Mouse (Mus musculus): ENCODE results near the gene Cab39. TPM values are rescaled to one million over a fixed set of nuclear protein-coding genes. Genes with fewer than 3 reads are reported as not detected.

Cab39 gene
- polyA plus RNA-seq, 1 experiment from 2014 or later = 28.9 TPM

DNA sequence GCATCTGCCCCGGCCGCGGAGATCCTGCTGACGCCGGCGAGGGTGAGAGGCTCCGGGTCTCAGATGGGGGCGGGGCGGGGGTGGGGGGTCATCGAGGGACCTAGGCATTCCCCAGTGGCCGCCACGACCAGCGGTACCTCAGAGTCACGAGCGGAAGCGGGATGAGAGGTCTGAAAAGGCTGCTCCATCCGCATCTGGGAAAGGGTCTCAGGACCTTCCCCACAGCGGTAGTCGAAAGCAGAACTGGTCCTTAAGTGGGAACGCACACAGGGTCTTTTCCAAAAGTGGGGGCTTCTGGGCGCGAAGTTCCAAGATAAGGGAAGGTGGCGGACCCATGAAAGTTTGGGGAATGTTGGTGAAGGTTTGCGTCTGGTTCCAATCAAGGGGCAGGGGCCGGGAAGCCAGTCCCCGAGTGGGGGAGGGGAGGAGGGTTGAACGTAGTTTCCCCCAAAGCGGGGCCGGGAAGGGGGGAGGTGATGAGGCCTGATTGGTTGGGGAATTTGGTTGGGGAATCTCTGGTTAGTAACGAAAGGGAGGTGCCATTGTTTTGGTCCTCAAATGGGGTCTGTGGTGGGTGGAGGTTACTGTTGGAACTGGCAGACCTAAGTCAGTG is 101.6 kb downstream of the Cab39 start:
- WGBS = 2% methylated on average over 30 of the region's 30 CpGs
- Histone ChIP-seq H3K4me3 (peak overlapping the region; percentile 73), H3K9me3 (no peaks in the 10 kb centered on the region), H3K27ac (peak overlapping the region; percentile 81), H3K9ac (peak overlapping the region; percentile 62), H3K36me3 (no peaks in the 10 kb centered on the region), H3K4me2 (peak overlapping the region; percentile 78), H3K27me3 (no peaks in the 10 kb centered on the region), H3K4me1 (peaks cover 49% of the 10 kb centered on the region)
- ATAC-seq (ENCODE audit: borderline replicate concordance, extremely low read depth, low FRiP score, low TSS enrichment) = peak; percentile 28

DNA sequence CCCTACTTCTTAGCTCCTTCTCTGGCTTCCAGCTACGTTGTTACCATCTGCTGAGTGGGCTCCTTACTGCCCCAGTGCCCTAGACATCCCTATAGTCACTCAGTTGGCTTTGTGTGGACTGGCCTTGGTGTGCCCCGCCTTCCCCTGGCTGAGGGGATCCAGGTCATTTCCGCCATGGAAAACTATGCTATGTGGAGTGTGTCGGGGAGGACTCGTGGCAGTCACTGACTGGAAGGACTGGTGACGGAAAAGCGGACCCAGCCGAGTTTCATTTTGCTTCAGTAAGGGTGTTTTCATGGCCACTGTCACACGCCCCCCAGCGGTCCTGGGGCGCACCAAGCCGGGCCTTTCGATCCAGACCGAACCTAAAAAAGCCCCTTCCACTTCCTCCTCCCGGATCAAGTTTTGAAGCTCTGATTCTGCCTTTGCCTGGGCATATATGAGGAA is 102.2 kb downstream of the Cab39 start:
- under 1% methylated on average over 15 of the region's 15 CpGs for WGBS
- H3K4me1 ChIP-seq = peaks cover 55% of the 10 kb centered on the region
- H3K9ac ChIP-seq = peak overlapping the region; percentile 62

DNA sequence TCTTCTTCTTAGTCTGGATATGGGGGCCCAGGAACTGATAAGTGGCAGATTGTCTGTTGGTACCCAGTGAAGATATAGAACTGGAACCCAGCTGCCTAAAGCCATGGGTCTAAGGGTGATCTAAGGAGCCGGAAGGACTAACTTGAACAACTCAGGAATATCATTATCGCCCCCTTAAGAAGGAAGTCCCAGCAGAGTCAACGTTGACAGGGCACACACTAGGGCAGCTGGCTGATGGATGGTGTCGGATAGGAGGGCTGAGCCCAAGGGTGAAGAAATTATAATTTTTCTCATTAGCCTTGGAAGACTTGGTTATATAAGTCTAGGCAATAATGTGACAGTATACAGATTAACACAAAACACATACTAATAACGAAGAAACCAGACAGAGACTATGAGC is 102.9 kb downstream of the Cab39 start:
- Histone ChIP-seq H3K27ac (0 out of 2 replicates have a peak overlapping the region, but pooled peaks have one; percentile 81), H3K4me1 (peaks cover 62% of the 10 kb centered on the region), H3K9me3 (no peaks in the 10 kb centered on the region), H3K36me3 (no peaks in the 10 kb centered on the region), H3K4me2 (peak overlapping the region; percentile 78), H3K4me3 (peak overlapping the region; percentile 73), H3K27me3 (no peaks in the 10 kb centered on the region), H3K9ac (peak overlapping the region; percentile 62; the same call in 1 of the 2 replicates)
- no peak for ATAC-seq (ENCODE audit: borderline replicate concordance, extremely low read depth, low FRiP score, low TSS enrichment)
- WGBS = 64% methylated on average over 5 of the region's 5 CpGs

More for the DNA sequence above, 102.2 kb downstream of the Cab39 start:
- Histone ChIP-seq H3K9me3 (no peaks in the 10 kb centered on the region), H3K36me3 (no peaks in the 10 kb centered on the region), H3K27ac (peak overlapping the region; percentile 81), H3K4me2 (peak overlapping the region; percentile 78), H3K27me3 (no peaks in the 10 kb centered on the region), H3K4me3 (peak overlapping the region; percentile 73)
- peak; percentile 72 for ATAC-seq (ENCODE audit: borderline replicate concordance, extremely low read depth, low FRiP score, low TSS enrichment)

DNA sequence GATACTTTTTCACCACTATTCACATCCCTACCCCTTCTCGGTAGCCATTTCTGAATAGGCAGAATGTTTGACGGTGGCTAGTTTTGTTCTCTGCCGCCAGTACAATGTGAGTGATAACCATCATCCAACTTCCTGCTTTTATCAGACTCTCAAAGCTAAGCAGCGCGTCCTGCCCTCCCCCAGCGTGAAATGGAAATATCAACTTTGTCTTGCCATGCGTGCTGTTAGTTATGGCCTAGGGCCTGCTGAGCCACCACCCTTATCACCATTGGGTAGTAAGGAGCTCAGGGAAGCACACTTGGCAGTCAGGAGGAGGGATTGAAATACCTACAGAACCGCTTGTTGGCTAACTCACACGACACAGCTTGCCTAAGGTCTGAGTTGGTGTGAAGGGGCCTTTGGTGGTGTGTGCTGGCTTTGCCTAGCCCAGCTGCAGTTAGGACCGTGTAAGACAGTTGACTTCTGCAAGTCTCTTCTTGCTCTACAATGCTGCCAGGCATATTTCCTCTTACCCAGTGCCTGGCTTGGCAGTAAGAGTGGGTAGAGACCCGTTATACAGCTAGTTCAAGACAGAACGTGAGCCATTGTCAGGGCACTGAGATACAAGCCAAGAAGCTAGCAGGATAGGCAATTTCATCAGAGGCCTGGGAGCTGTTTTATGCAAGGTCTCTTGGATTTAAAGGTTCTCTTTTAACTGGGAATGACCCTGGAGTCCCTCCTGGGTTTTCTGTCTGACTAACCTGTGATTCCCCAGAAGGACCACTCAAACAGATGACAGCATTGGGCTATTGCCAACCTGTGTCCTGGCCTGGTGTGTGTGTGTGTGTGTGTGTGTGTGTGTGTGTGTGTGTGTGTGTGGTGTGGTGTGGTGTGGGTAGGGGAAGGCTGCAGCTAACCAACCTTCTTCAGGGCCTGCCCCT is 103.8 kb downstream of the Cab39 start:
- no peak for ATAC-seq (ENCODE audit: borderline replicate concordance, extremely low read depth, low FRiP score, low TSS enrichment)
- Histone ChIP-seq H3K36me3 (no peaks in the 10 kb centered on the region), H3K4me3 (0 out of 2 replicates have a peak overlapping the region, but pooled peaks have one; percentile 73), H3K9me3 (no peaks in the 10 kb centered on the region), H3K4me2 (peak overlapping the region; percentile 78), H3K27me3 (no peaks in the 10 kb centered on the region), H3K4me1 (peaks cover 71% of the 10 kb centered on the region), H3K27ac (peak overlapping the region; percentile 40; the same call in 1 of the 2 replicates), H3K9ac (no peak overlapping the region; the same call in 1 of the 2 replicates)
- 36% methylated on average over 12 of the region's 12 CpGs for WGBS

DNA sequence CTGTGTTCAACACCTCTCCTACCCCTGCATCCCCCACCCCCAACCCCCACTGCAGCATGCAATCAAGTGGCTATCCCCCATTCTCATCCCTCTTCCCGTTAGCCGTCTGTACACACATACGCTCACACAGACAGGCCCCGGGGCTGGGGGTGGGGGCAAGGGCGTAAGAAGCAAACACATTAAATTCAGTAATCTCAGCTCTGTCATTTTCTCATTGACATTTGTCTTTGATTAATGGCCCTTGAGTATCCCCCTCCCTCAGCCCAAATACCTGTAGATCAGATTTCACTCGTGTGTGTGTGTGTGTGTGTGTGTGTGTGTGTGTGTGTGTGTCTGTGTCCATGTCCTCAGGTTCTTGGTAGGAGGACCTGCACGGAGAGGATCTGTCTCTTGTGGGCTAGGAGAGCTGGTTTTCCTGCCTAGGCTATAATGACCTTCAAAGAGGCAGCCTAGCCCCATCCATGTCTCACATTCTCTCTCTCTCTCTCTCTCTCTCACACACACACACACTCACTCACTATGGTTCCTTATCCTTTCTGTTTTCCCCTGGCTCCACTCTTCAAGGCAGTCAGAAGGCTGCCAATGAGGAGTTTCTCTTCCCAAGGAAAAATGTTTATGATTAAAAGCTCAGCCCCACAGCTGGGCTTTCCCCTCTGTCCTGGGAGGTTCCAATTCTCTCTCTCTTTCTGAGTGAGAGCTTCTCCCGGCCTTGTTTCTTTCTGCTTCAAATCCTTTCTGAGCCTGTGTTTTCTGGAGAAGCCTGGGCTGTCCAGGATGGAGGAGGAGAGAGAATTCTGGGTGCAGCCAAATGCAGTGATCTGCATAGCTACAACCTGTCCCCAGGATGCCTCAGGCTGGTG is 104.9 kb downstream of the Cab39 start:
- H3K4me3 ChIP-seq = no peak overlapping the region
- H3K4me1 ChIP-seq = peaks cover 80% of the 10 kb centered on the region
- peaks cover 4% of the 10 kb centered on the region; the same call in 1 of the 2 replicates for H3K36me3 ChIP-seq
- no peaks in the 10 kb centered on the region for H3K27me3 ChIP-seq
- no peak overlapping the region for H3K9ac ChIP-seq
- peak overlapping the region; percentile 52 for H3K27ac ChIP-seq
- no peaks in the 10 kb centered on the region for H3K9me3 ChIP-seq
- no peak overlapping the region for H3K4me2 ChIP-seq
- WGBS = 22% methylated on average over 8 of the region's 8 CpGs
- ATAC-seq (ENCODE audit: borderline replicate concordance, extremely low read depth, low FRiP score, low TSS enrichment) = no peak

DNA sequence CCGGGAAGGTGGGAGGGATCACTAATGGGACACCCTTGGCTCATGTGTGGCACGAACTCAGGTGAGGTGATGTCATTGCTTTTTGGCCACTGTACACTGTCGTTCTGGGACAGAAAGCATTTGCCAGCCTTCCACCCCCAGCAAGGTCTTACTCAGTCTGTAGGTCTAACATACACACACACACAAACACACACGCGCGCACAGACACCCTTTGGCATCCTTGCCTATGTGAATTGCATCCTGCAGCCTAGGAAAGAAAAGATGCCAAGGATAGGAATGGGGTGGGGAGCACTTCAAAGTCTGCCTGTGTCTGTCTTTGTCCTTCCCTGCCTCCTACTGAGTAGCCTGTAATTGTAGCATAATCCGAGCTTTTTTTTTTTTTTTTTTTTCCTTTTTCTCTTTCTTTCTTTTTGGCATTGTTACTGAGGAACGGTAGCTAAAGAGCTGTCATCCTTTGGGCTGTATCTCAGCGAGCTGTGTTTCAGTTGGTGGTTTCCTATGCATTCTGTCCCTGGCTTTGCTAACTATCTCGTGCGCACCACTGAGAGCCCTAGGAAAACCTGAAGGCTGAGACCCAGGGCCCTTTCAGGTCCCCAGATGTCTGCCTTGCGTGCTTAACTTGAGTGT is 105.6 kb downstream of the Cab39 start:
- ATAC-seq (ENCODE audit: borderline replicate concordance, extremely low read depth, low FRiP score, low TSS enrichment) = no peak
- H3K4me1 ChIP-seq = peaks cover 78% of the 10 kb centered on the region
- H3K9ac ChIP-seq = no peak overlapping the region
- H3K27me3 ChIP-seq = no peaks in the 10 kb centered on the region
- peak overlapping the region; percentile 52 for H3K27ac ChIP-seq
- H3K4me3 ChIP-seq = no peak overlapping the region
- WGBS = 50% methylated on average over 12 of the region's 12 CpGs
- H3K9me3 ChIP-seq = no peaks in the 10 kb centered on the region
- peaks cover 11% of the 10 kb centered on the region for H3K36me3 ChIP-seq
- no peak overlapping the region for H3K4me2 ChIP-seq

DNA sequence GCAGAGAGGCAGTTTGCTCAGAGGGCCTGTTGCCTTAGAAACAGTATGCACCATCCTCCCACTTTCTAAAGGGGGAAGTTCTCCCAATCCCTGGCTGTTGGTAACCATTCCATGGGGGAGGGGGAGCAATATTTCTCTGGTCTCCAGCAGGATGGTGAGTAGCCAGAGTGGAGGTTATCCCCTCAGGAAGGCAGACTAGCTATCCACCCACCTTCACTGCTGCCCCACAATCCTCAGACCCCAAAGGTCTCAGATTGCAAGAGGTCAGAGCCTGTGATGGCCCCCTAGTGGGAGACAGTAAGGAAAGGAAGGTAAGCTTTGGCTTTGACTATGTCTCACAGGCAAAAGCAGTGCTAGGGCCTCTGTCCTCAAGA is 106.1 kb downstream of the Cab39 start:
- no peak for ATAC-seq (ENCODE audit: borderline replicate concordance, extremely low read depth, low FRiP score, low TSS enrichment)
- H3K4me1 ChIP-seq = peaks cover 74% of the 10 kb centered on the region

DNA sequence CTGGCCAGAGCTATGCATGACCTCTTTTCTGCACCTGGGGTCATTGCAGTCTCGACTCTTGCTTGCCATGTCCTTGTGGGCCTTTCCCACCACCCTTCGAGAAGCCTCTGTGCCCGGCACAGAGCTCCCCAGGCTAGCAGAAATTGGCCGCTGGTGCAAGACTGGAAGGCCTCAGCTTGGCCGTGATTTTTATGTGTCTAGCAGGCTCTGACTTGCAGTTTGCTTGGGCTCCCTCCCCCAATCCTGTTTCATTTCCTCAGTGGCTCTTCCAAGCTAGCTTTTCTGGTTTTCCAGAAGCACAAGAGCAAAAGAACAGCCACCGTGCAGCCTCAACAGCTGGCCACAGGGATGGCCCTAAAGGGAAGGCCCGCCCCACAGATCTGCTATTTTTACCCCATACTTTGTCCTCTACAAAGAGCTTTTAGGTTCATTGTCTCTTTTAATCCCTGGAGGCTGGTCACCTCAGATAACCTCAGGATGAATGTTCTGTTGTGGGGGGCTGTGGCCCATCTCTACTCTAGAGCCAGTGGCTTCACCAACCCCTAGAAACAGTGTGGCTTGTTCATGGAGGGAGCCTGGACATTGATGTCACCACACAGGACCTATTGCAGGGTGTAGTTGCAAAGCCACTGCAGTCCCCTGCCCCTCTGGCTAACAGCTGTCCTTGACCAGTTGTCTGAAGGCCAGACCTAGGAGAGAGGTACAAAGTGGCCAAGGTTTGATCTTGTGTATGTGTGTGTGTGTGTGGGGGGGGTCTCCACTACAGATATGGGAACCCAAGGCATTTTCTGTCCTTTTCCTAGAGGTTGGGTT is 107.5 kb downstream of the Cab39 start:
- H3K4me1 ChIP-seq = peaks cover 72% of the 10 kb centered on the region

More for the DNA sequence above, 106.1 kb downstream of the Cab39 start:
- H3K36me3 ChIP-seq = peaks cover 16% of the 10 kb centered on the region
- H3K4me3 ChIP-seq = no peak overlapping the region
- no peak overlapping the region for H3K27ac ChIP-seq
- H3K27me3 ChIP-seq = no peaks in the 10 kb centered on the region
- H3K9ac ChIP-seq = no peak overlapping the region
- no peak overlapping the region for H3K4me2 ChIP-seq
- H3K9me3 ChIP-seq = no peaks in the 10 kb centered on the region

More for the DNA sequence above, 107.5 kb downstream of the Cab39 start:
- H3K4me2 ChIP-seq = no peak overlapping the region
- ATAC-seq (ENCODE audit: borderline replicate concordance, extremely low read depth, low FRiP score, low TSS enrichment) = no peak
- H3K36me3 ChIP-seq = peaks cover 28% of the 10 kb centered on the region
- no peak overlapping the region for H3K4me3 ChIP-seq
- H3K9ac ChIP-seq = no peak overlapping the region
- 52% methylated on average over 7 of the region's 7 CpGs for WGBS
- no peaks in the 10 kb centered on the region for H3K27me3 ChIP-seq
- peak overlapping the region; percentile 8; the same call in 1 of the 2 replicates for H3K27ac ChIP-seq
- no peaks in the 10 kb centered on the region for H3K9me3 ChIP-seq
